Mouse (Mus musculus): Measurements from ENCODE around the gene E130309D02Rik.

DNA sequence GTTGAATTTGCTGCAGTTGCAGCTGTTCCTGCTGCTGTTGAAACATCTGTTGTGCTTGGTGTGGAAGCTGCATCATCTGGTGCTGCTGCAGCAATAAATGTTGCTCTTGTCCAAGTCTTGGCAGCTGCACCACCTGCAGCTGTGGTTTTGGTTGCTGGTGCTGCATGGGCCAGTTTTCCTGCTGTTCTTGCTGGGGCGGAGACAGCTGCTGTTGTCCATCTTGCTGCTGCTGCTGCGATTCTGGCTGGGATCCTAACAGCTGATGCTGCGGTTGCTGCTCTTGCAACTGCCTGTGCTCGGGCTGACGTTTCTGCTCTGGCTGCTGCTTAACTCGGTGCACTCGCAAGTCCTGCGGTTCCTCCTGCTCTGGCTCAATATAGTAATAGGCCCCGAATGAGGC, 25.9 kb downstream of the E130309D02Rik start:
- no peak for TF ChIP-seq CTCF (IDR thresholded peaks at IDR 0.05)
- no peak for TF ChIP-seq EP300 (IDR thresholded peaks at IDR 0.05; ENCODE audit: insufficient read depth, low read depth, low read length)
- no peak for TF ChIP-seq POLR2A (IDR thresholded peaks at IDR 0.05; ENCODE audit: insufficient read depth, low read depth, low read length)

All from heart, adult 2 months (tissue).